Mouse (Mus musculus) heart, adult 8-10 months (tissue): ENCODE results near the gene Gjc3. TPM values are rescaled to one million over a fixed set of nuclear protein-coding genes. Genes with fewer than 3 reads are reported as not detected.
"Not testable (repeated sequence)": the region's sequence is repeated elsewhere in the genome, so short reads cannot be mapped to it uniquely, and the experiment has no call there.

Source experiments
- DNase-seq: peaks from one replicate; pipeline ENCODE4 v3.0.0; 2022; ENCODE audit warnings: low spot score
- total RNA-seq, 4 experiments: library from RNA; stranded (reverse); gene quantifications; 2 replicates each; pipeline ENCODE4 v1.2.4; 2022

Gene Gjc3
- under 1 TPM; 0.09 to 0.34 (median 0.24) TPM for total RNA-seq

GRCm38 (mm10) chr5:137962945-137963344, at the start of gene Gjc3:
Gene Gjc3 (minus strand): TSS chr5:137963098.
- no peak for DNase-seq

GRCm38 (mm10) chr5:138012382-138012781, 49.5 kb upstream of the Gjc3 start:
- no peak for DNase-seq

GRCm38 (mm10) chr5:138009437-138009836, 46.5 kb upstream of the Gjc3 start:
- DNase-seq: no peak

GRCm38 (mm10) chr5:137986351-137986750, 23.5 kb upstream of the Gjc3 start:
- DNase-seq: no peak

- no peak for DNase-seq
Measured at GRCm38 (mm10) chr5:137981300-137981699, 18.4 kb upstream of the Gjc3 start, which contains the start of gene Azgp1. Gene Azgp1 (plus strand): TSS chr5:137981520.

GRCm38 (mm10) chr5:137979081-137979480, 16.2 kb upstream of the Gjc3 start:
- DNase-seq: no peak

GRCm38 (mm10) chr5:137977291-137977690, 14.4 kb upstream of the Gjc3 start:
- no peak for DNase-seq

- no peak for DNase-seq
Measured at GRCm38 (mm10) chr5:137975434-137975833, 12.5 kb upstream of the Gjc3 start.

GRCm38 (mm10) chr5:137974724-137975123, 11.8 kb upstream of the Gjc3 start:
- DNase-seq: no peak

GRCm38 (mm10) chr5:137973738-137974137, 10.8 kb upstream of the Gjc3 start:
- DNase-seq: no peak

- no peak for DNase-seq
Measured at GRCm38 (mm10) chr5:137973161-137973560, 10.3 kb upstream of the Gjc3 start.

GRCm38 (mm10) chr5:137966492-137966891, 3.6 kb upstream of the Gjc3 start:
- DNase-seq: no peak

GRCm38 (mm10) chr5:137956404-137956803, 6.5 kb downstream of the Gjc3 start:
- DNase-seq: no peak

GRCm38 (mm10) chr5:137951218-137951617, 11.7 kb downstream of the Gjc3 start:
- no peak for DNase-seq

- no peak for DNase-seq
Measured at GRCm38 (mm10) chr5:137947303-137947702, 15.6 kb downstream of the Gjc3 start.

GRCm38 (mm10) chr5:137943133-137943532, 19.8 kb downstream of the Gjc3 start:
- no peak for DNase-seq

- no peak for DNase-seq
Measured at GRCm38 (mm10) chr5:137940948-137941347, 21.9 kb downstream of the Gjc3 start.

- no peak for DNase-seq
Measured at GRCm38 (mm10) chr5:137937238-137937637, 25.7 kb downstream of the Gjc3 start.

GRCm38 (mm10) chr5:137936486-137936885, 26.4 kb downstream of the Gjc3 start:
- DNase-seq: no peak

GRCm38 (mm10) chr5:137933934-137934333, 29.0 kb downstream of the Gjc3 start:
- not testable (repeated sequence) for DNase-seq

- no peak for DNase-seq
Measured at GRCm38 (mm10) chr5:137928439-137928838, 34.5 kb downstream of the Gjc3 start.

- no peak for DNase-seq
Measured at GRCm38 (mm10) chr5:137922171-137922570, 40.7 kb downstream of the Gjc3 start.

GRCm38 (mm10) chr5:137921532-137921931, 41.4 kb downstream of the Gjc3 start, which contains the start of gene Cyp3a13:
Gene Cyp3a13 (minus strand): TSS chr5:137921619.
- DNase-seq: no peak

GRCm38 (mm10) chr5:137915550-137915949, 47.3 kb downstream of the Gjc3 start:
- DNase-seq: no peak
